Mouse (Mus musculus) MEL (cell line): ENCODE results near the gene Asna1. TPM values are rescaled to one million over a fixed set of nuclear protein-coding genes. Genes with fewer than 3 reads are reported as not detected.

Experiments used
- DNase-seq: peaks from one replicate; pipeline ENCODE4 v3.0.0; 2011; ENCODE audit warnings: low read depth, low spot score
- H3K27ac ChIP-seq: 2 replicates; pipeline ENCODE4 v1.5.1; 2012; ENCODE audit warnings: low read depth, mild to moderate bottlenecking, control low read depth, low read length, moderate library complexity; ENCODE audit not compliant: control insufficient read depth
- H3K27me3 ChIP-seq, 2 experiments: fragments of 150-350 bp in 1 of 2; sonication (generic) in 1 of 2; 2 replicates each; pipeline ENCODE4 v1.6.1; 2012; ENCODE audit warnings: low read length in 2 of 2, mild to moderate bottlenecking in 2 of 2, improper control_type of control experiment in 1 of 2, moderate library complexity in 1 of 2; ENCODE audit not compliant: insufficient read depth in 2 of 2, control insufficient read depth in 1 of 2
- H3K36me3 ChIP-seq, 2 experiments: 2 replicates each; pipeline ENCODE4 v1.6.1; 2012 to 2014; ENCODE audit warnings: low read length in 2 of 2, improper control_type of control experiment in 1 of 2, inconsistent platforms in 1 of 2, mild to moderate bottlenecking in 1 of 2; ENCODE audit not compliant: insufficient read depth in 2 of 2, control insufficient read depth in 1 of 2
- H3K4me1 ChIP-seq, 2 experiments: fragments of 150-350 bp in 1 of 2; sonication (generic) in 1 of 2; 2 replicates each; pipeline ENCODE4 v1.6.1; 2012; ENCODE audit warnings: low read length in 2 of 2, improper control_type of control experiment in 1 of 2, mild to moderate bottlenecking in 1 of 2; ENCODE audit not compliant: insufficient read depth in 2 of 2, control insufficient read depth in 1 of 2
- H3K4me3 ChIP-seq, 2 experiments: fragments of 150-350 bp in 1 of 2; sonication (generic) in 1 of 2; 2 replicates each; pipeline ENCODE4 v1.5.1; 2012; ENCODE audit warnings: low read depth in 2 of 2, low read length in 2 of 2, mild to moderate bottlenecking in 2 of 2, moderate library complexity in 2 of 2, control low read depth in 1 of 2, improper control_type of control experiment in 1 of 2; ENCODE audit not compliant: control insufficient read depth in 1 of 2, insufficient read depth in 1 of 2
- H3K79me2 ChIP-seq: 2 replicates; pipeline ENCODE4 v1.6.1; 2012; ENCODE audit warnings: mild to moderate bottlenecking, low read length, moderate library complexity; ENCODE audit not compliant: control insufficient read depth, poor library complexity, insufficient read depth
- H3K9ac ChIP-seq: 2 replicates; pipeline ENCODE4 v1.6.1; 2012; ENCODE audit warnings: low read depth, mild to moderate bottlenecking, control low read depth, low read length, moderate library complexity; ENCODE audit not compliant: control insufficient read depth, poor library complexity, severe bottlenecking
- H3K9me3 ChIP-seq: fragments of 150-350 bp; sonication (generic); replicated peaks from 2 replicates; pipeline ENCODE4 v1.6.1; 2012; ENCODE audit warnings: mild to moderate bottlenecking, low read length, improper control_type of control experiment, moderate library complexity; ENCODE audit not compliant: insufficient read depth
- BHLHE40 ChIP-seq: IDR thresholded peaks from 2 replicates; pipeline ENCODE4 v1.6.1; 2012; ENCODE audit warnings: low read depth, mild to moderate bottlenecking, inconsistent platforms, low read length, improper control_type of control experiment, borderline replicate concordance
- CTCF ChIP-seq, 3 experiments: IDR thresholded peaks in 2 of 3; conservative IDR thresholded peaks in 1 of 3; 2 replicates each; pipeline ENCODE4 v1.5.1; 2011 to 2012; ENCODE audit warnings: low read length in 3 of 3, low read depth in 2 of 3, mild to moderate bottlenecking in 2 of 3, improper control_type of control experiment in 1 of 3, inconsistent platforms in 1 of 3, mixed read lengths in 1 of 3, moderate library complexity in 1 of 3; ENCODE audit not compliant: control insufficient read depth in 1 of 3, insufficient read depth in 1 of 3, poor library complexity in 1 of 3, severe bottlenecking in 1 of 3
- EP300 ChIP-seq, 2 experiments: IDR thresholded peaks; 2 replicates each; pipeline ENCODE4 v1.6.1; 2011; ENCODE audit warnings: improper control_type of control experiment in 2 of 2, low read length in 2 of 2, low read depth in 1 of 2, mild to moderate bottlenecking in 1 of 2
- ETS1 ChIP-seq: IDR thresholded peaks from 2 replicates; pipeline ENCODE4 v1.6.1; 2012; ENCODE audit warnings: low read depth, mild to moderate bottlenecking, inconsistent platforms, low read length, improper control_type of control experiment, moderate library complexity
- HCFC1 ChIP-seq: IDR thresholded peaks from 2 replicates; pipeline ENCODE4 v1.6.1; 2012; ENCODE audit warnings: low read depth, mild to moderate bottlenecking, inconsistent platforms, low read length, improper control_type of control experiment, moderate library complexity
- JUND ChIP-seq: IDR thresholded peaks from 2 replicates; pipeline ENCODE4 v1.6.1; 2011; ENCODE audit warnings: low read depth, mild to moderate bottlenecking, improper control_type of control experiment, low read length
- KAT2A ChIP-seq: conservative IDR thresholded peaks from 2 replicates; pipeline ENCODE4 v1.6.1; 2012; ENCODE audit warnings: low read depth, low read length, improper control_type of control experiment, inconsistent platforms
- MAZ ChIP-seq: IDR thresholded peaks from 2 replicates; pipeline ENCODE4 v1.6.1; 2012; ENCODE audit warnings: low read depth, mild to moderate bottlenecking, inconsistent platforms, low read length, improper control_type of control experiment
- MEF2A ChIP-seq: IDR thresholded peaks from 2 replicates; pipeline ENCODE4 v1.6.1; 2014; ENCODE audit warnings: low read depth, mild to moderate bottlenecking, inconsistent platforms, low read length, improper control_type of control experiment; ENCODE audit not compliant: poor library complexity, insufficient replicate concordance, severe bottlenecking; ENCODE audit errors: extremely low read depth
- MYB ChIP-seq: IDR thresholded peaks from 2 replicates; pipeline ENCODE4 v1.6.1; 2011; ENCODE audit warnings: mild to moderate bottlenecking, low read depth, low read length, improper control_type of control experiment
- MYC ChIP-seq: IDR thresholded peaks from 2 replicates; pipeline ENCODE4 v1.6.1; 2011; ENCODE audit warnings: low read depth, mild to moderate bottlenecking, low read length, improper control_type of control experiment, moderate library complexity
- POLR2AphosphoS2 ChIP-seq: IDR thresholded peaks from 2 replicates; pipeline ENCODE4 v1.6.1; 2011; ENCODE audit warnings: low read length, improper control_type of control experiment
- POLR2AphosphoS5 ChIP-seq: IDR thresholded peaks from 2 replicates; pipeline ENCODE4 v1.6.1; 2012; ENCODE audit warnings: low read depth, borderline replicate concordance, mild to moderate bottlenecking, inconsistent platforms, low read length, moderate library complexity, mixed read lengths
- RCOR1 ChIP-seq: IDR thresholded peaks from 2 replicates; pipeline ENCODE4 v1.6.1; 2012; ENCODE audit warnings: low read depth, mild to moderate bottlenecking, inconsistent platforms, low read length, improper control_type of control experiment
- TAL1 ChIP-seq: IDR thresholded peaks from 2 replicates; pipeline ENCODE4 v1.6.1; 2012; ENCODE audit warnings: mild to moderate bottlenecking, inconsistent platforms, low read length, moderate library complexity, mixed read lengths
- TBP ChIP-seq: IDR thresholded peaks from 2 replicates; pipeline ENCODE4 v1.8.0; 2011; ENCODE audit warnings: low read depth, low read length, improper control_type of control experiment
- USF1 ChIP-seq: IDR thresholded peaks from 2 replicates; pipeline ENCODE4 v1.6.1; 2014; ENCODE audit warnings: low read depth, mild to moderate bottlenecking, inconsistent platforms, low read length, improper control_type of control experiment, moderate library complexity
- ZC3H11A ChIP-seq: IDR thresholded peaks from 2 replicates; pipeline ENCODE4 v1.6.1; 2012; ENCODE audit warnings: low read depth, mild to moderate bottlenecking, inconsistent platforms, low read length, improper control_type of control experiment
- ZMIZ1 ChIP-seq: IDR thresholded peaks from 2 replicates; pipeline ENCODE4 v1.6.1; 2012; ENCODE audit warnings: low read depth, mild to moderate bottlenecking, inconsistent platforms, low read length, improper control_type of control experiment, moderate library complexity
- ZNF384 ChIP-seq: IDR thresholded peaks from 2 replicates; pipeline ENCODE4 v1.6.1; 2012; ENCODE audit warnings: low read depth, mild to moderate bottlenecking, inconsistent platforms, low read length, improper control_type of control experiment
- polyA plus RNA-seq, 2 experiments: library from polyadenylated mRNA; stranded (reverse) in 1 of 2; unstranded in 1 of 2; fragments of >175 nt in 1 of 2; fragments of >200 nt in 1 of 2; gene quantifications; 2 replicates each; pipeline versions ENCODE4 v1.2.1 to v1.2.4; 2012; ENCODE audit warnings: low replicate concordance in 2 of 2, low read depth in 1 of 2; ENCODE audit not compliant: insufficient read length in 2 of 2, insufficient read depth in 1 of 2, missing spikeins in 1 of 2
- total RNA-seq: library from RNA; depleted of rRNA; stranded (reverse); fragments of 300-350 nt; gene quantifications from 2 replicates; pipeline ENCODE4 v1.2.3, GENCODE M21; 2012

The Asna1 gene
- total and polyA plus RNA-seq, 3 experiments, result 132 to 192 TPM; not detected in 1

DNA sequence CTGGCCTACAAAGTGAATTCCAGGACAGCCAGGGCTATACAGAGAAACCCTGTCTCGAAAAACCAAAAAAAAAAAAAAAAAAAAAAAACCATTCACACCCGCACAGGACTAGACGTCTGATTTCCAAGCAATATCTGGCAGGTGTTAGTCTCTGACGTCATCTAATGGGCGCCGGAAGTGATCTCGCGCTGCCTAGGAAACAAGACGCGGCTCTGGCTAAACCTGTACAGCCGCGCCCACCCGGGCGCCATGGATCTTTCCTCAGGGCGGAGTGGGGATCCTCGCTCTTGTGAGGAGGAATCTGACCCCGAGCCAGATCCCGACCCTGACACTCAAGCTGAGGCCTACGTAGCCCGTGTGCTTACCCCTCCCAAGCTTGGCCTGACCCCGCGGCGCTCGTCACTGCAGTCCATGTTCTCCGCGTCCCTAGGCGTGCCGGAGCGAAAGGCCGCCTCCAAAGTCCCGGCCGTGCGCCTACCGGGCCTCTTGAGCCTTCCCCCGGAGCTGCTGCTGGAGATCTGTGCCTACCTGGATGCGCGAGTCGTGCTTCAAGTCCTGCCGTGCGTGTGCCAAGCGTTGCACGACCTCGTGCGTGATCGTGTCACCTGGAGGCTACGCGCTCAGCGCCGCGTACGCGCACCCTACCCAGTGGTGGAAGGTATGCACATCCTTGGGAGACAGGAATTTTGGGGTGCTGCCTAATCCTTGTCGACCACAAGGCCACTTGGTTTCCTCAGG is 35.0 kb upstream of the Asna1 start, which contains the start of gene Fbxw9 (continued):
- no peak for TF ChIP-seq TAL1
- no peak for TF ChIP-seq EP300 (IDR thresholded peaks at IDR 0.05; ENCODE audit: low read depth in 1 of 2, low read length in 2 of 2)

- Histone ChIP-seq H3K36me3 (peaks cover 0 to 3% of the 10 kb centered on the region in 2 experiments; a peak in 2 of 4 replicates), H3K27ac (no peak overlapping the region), H3K9ac (no peak overlapping the region), H3K79me2 (0 out of 2 replicates have a peak, but pooled peaks cover 2% of the 10 kb centered on the region), H3K9me3 (no peaks in the 10 kb centered on the region), H3K27me3 (no peaks in the 10 kb centered on the region), H3K4me3 (no peak overlapping the region), H3K4me1 (0 out of 4 replicates have a peak, but pooled peaks cover 0 to 3% of the 10 kb centered on the region in 2 experiments)
- TF ChIP-seq USF1 (no peak), TBP (no peak), POLR2AphosphoS5 (no peak), ZC3H11A (no peak), JUND (no peak), ZMIZ1 (no peak), ETS1 (no peak), HCFC1 (no peak), MYB (no peak), ZNF384 (no peak), MAZ (no peak), RCOR1 (no peak), CTCF (IDR thresholded peaks at IDR 0.05 in 2 of 3, conservative IDR thresholded peaks at IDR 0.05 in 1 of 3; ENCODE audit: control insufficient read depth in 1 of 3, insufficient read depth in 1 of 3, low read depth in 2 of 3, low read length in 3 of 3, poor library complexity in 1 of 3, severe bottlenecking in 1 of 3) (no peak), BHLHE40 (no peak), TAL1 (no peak), EP300 (IDR thresholded peaks at IDR 0.05; ENCODE audit: low read depth in 1 of 2, low read length in 2 of 2) (no peak), MEF2A (no peak), MYC (no peak), KAT2A (no peak), POLR2AphosphoS2 (no peak)
- no peak for DNase-seq
Observed at GRCm38 (mm10) chr8:85057367-85057766, 32.3 kb upstream of the Asna1 start.
